Mouse (Mus musculus): ENCODE results near the gene Tgm6. TPM values are rescaled to one million over a fixed set of nuclear protein-coding genes. Genes with fewer than 3 reads are reported as not detected.

Tgm6 gene
- total RNA-seq (2023; ENCODE audit: inconsistent age): 0.16 TPM in 1 of 4 replicates, not detected in the others

GRCm38 (mm10) chr2:130112116-130112515 is at the start of gene Tgm6:
TSS of gene Tgm6 (plus strand) at chr2:130112416.

DNA sequence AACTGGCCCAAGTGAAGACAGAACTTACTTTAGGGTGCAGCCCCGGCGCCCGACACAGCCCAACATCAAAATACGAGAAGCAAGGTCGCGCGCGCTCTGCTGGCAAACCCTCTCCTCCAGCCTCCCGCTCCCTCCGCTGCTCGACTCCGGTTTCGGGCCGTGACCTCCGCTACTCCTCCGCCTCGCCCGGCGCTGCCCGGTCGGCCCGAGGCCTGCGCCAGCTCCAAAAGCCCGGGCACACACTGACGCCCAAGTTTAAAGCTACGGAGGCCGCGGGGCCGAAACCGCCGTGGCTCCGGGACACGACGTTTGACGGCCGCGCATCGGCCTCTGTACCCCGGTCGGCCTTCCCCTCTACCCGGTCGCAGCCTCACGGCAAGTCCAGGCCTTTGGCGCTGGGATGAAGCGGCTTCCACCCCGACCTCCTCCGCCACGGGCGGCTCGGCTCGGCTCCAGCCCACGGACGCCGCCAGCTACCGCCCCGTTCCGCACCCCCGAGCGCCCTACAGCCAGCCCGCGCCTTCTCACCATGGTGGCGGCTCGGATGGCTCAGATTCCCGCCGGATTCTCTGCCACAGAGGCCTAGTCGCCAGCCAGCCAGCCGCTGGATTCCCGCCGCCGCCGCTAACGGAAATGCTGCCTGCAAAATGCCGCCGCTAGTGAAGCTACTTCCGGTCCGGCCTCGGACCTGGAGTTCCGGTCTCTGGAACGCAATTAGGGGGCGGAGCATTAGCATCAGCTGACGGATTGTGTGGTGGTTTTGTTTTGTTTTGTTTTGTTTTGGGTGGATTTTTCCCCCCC is 66.7 kb downstream of the Tgm6 start, which contains the start of gene Snrpb:
Gene Snrpb (minus strand): TSS at position 698 of the 801 bp plus-strand sequence.

DNA sequence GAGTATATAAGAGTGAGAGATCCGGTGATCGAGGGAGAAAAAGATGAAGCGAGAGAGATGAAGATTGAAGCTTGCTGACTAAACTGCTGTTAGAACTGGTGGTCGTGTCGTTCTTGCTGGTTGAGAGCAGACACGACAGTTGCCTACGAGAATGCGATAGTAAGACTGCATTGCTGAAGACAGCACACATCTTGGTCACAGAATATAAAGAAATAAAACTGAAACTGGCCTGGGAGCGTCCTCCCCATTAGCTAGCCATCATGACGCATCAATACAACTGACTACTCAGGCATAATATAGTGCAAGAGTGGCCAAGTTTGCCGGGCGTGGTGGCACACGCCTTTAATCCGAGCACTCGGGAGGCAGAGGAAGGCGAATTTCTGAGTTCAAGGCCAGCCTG is 82.7 kb downstream of the Tgm6 start, which contains the start of gene Tmc2:
Gene Tmc2 (plus strand): TSS at position 301 of the 400 bp plus-strand sequence.

Other genes starting within 250 kb of the Tgm6 start
- gene Tgm3, start 100.1 kb upstream of the Tgm6 start, total RNA-seq (2023; ENCODE audit: inconsistent age): not detected in 4 replicates
- 171 to 185 TPM (median 174 TPM) in 4 replicates for gene Snrpb, start 67.0 kb downstream of the Tgm6 start, total RNA-seq (2023; ENCODE audit: inconsistent age)
- gene Tmc2, start 82.8 kb downstream of the Tgm6 start, total RNA-seq (2023; ENCODE audit: inconsistent age): not detected in 4 replicates
- gene Nop56, start 162.0 kb downstream of the Tgm6 start, total RNA-seq (2023; ENCODE audit: inconsistent age): 325 to 390 TPM (median 366 TPM) in 4 replicates
- gene Idh3b, start 172.1 kb downstream of the Tgm6 start, total RNA-seq (2023; ENCODE audit: inconsistent age): 129 to 141 TPM (median 136 TPM) in 4 replicates
- not detected in 4 replicates for gene Ebf4, start 182.8 kb downstream of the Tgm6 start, total RNA-seq (2023; ENCODE audit: inconsistent age)

Measured in B cell, adult (primary cell).